Mouse (Mus musculus) lung, embryonic 15.5 days (tissue): Measurements from ENCODE around the gene Fam19a3. TPM values are rescaled to one million over a fixed set of nuclear protein-coding genes. Genes with fewer than 3 reads are reported as not detected.

Experiments used
- ATAC-seq: fragments of 200-750 bp; cut with Nextera tagmentation; 2 replicates; pipeline ENCODE4 v1.8.0; 2017; ENCODE audit warnings: moderate number of reproducible peaks, borderline replicate concordance; ENCODE audit not compliant: low FRiP score, low TSS enrichment; ENCODE audit errors: extremely low read depth
- H3K27ac ChIP-seq: fragments of 300-500 bp; sonication (generic); 2 replicates; pipeline ENCODE4 v1.5.1; 2015; ENCODE audit warnings: moderate library complexity, mild to moderate bottlenecking, inconsistent platforms
- H3K27me3 ChIP-seq: fragments of 300-500 bp; sonication (generic); 2 replicates; pipeline ENCODE4 v1.6.1; 2015; ENCODE audit warnings: inconsistent platforms
- H3K36me3 ChIP-seq: fragments of 300-500 bp; sonication (generic); 2 replicates; pipeline ENCODE4 v1.6.1; 2015; ENCODE audit warnings: inconsistent platforms
- H3K4me1 ChIP-seq: fragments of 300-500 bp; sonication (generic); 2 replicates; pipeline ENCODE4 v1.6.1; 2015; ENCODE audit warnings: inconsistent platforms
- H3K4me2 ChIP-seq: fragments of 300-500 bp; sonication (generic); 2 replicates; pipeline ENCODE4 v1.6.1; 2015; ENCODE audit warnings: inconsistent platforms, mild to moderate bottlenecking, moderate library complexity
- H3K4me3 ChIP-seq: fragments of 300-500 bp; sonication (generic); 2 replicates; pipeline ENCODE4 v1.5.1; 2015; ENCODE audit warnings: mild to moderate bottlenecking, inconsistent platforms
- H3K9ac ChIP-seq: fragments of 300-500 bp; sonication (generic); 2 replicates; pipeline ENCODE4 v1.6.1; 2015; ENCODE audit warnings: inconsistent platforms
- H3K9me3 ChIP-seq: fragments of 300-500 bp; sonication (generic); 2 replicates; pipeline ENCODE4 v1.6.1; 2016; ENCODE audit warnings: inconsistent platforms
- WGBS: fragments of 180-500 bp; shearing (Covaris S2); methylation state at CpG from one replicate; pipeline ENCODE4 v1.1.7; 2015; 5-methylcytosine and 5-hydroxymethylcytosine counted together
- polyA plus RNA-seq: library from polyadenylated mRNA; unstranded; fragments of >200 nt; fragmentation: Nextera tagmentation; extraction: Ambion mirVana; gene quantifications from 2 replicates; pipeline ENCODE4 v1.2.1, GENCODE M21; 2015

The Fam19a3 gene
- polyA plus RNA-seq, 1 experiment from 2014 or later = 0.17 TPM

- no peak overlapping the region for H3K9ac ChIP-seq
- H3K27ac ChIP-seq = no peak overlapping the region
- H3K4me2 ChIP-seq = no peak overlapping the region
- 66% methylated on average over 9 of the region's 9 CpGs for WGBS
- H3K4me3 ChIP-seq = no peak overlapping the region
- ATAC-seq = no peak
- no peaks in the 10 kb centered on the region for H3K27me3 ChIP-seq
- H3K36me3 ChIP-seq = peaks cover 35% of the 10 kb centered on the region
- H3K4me1 ChIP-seq = no peaks in the 10 kb centered on the region
- no peaks in the 10 kb centered on the region for H3K9me3 ChIP-seq
These were observed 23.9 kb upstream of the Fam19a3 start for GRCm38 (mm10) chr3:104805539-104805938.

- Histone ChIP-seq H3K36me3 (peaks cover 47% of the 10 kb centered on the region), H3K9ac (no peak overlapping the region), H3K4me3 (no peak overlapping the region), H3K4me2 (no peak overlapping the region), H3K9me3 (no peaks in the 10 kb centered on the region), H3K4me1 (no peaks in the 10 kb centered on the region), H3K27ac (no peak overlapping the region), H3K27me3 (no peaks in the 10 kb centered on the region)
- WGBS = 93% methylated on average over 10 of the region's 10 CpGs
- no peak for ATAC-seq
These were observed 22.7 kb upstream of the Fam19a3 start for GRCm38 (mm10) chr3:104804312-104804711.

- H3K4me2 ChIP-seq = no peak overlapping the region
- no peak overlapping the region for H3K9ac ChIP-seq
- H3K4me1 ChIP-seq = peaks cover 4% of the 10 kb centered on the region; the same call in 1 of the 2 replicates
- no peak overlapping the region for H3K4me3 ChIP-seq
- peaks cover 68% of the 10 kb centered on the region for H3K36me3 ChIP-seq
- WGBS = 88% methylated on average over 6 of the region's 6 CpGs
- no peaks in the 10 kb centered on the region for H3K27me3 ChIP-seq
- H3K9me3 ChIP-seq = no peaks in the 10 kb centered on the region
- H3K27ac ChIP-seq = no peak overlapping the region
- no peak for ATAC-seq
These were observed 19.8 kb upstream of the Fam19a3 start for GRCm38 (mm10) chr3:104801481-104801880.

GRCm38 (mm10) chr3:104800681-104801080, 19.0 kb upstream of the Fam19a3 start:
- no peak overlapping the region for H3K4me2 ChIP-seq
- H3K9ac ChIP-seq = no peak overlapping the region
- no peaks in the 10 kb centered on the region for H3K27me3 ChIP-seq
- peaks cover 75% of the 10 kb centered on the region for H3K36me3 ChIP-seq
- no peak overlapping the region for H3K27ac ChIP-seq
- H3K4me3 ChIP-seq = no peak overlapping the region
- no peaks in the 10 kb centered on the region for H3K9me3 ChIP-seq
- ATAC-seq = no peak
- 94% methylated on average over 11 of the region's 11 CpGs for WGBS
- H3K4me1 ChIP-seq = peaks cover 12% of the 10 kb centered on the region; the same call in 1 of the 2 replicates

GRCm38 (mm10) chr3:104796430-104797082, 14.9 kb upstream of the Fam19a3 start:
- 62% methylated on average over 15 of the region's 15 CpGs for WGBS

GRCm38 (mm10) chr3:104795661-104796340, 14.2 kb upstream of the Fam19a3 start:
- ATAC-seq = no peak
- no peak overlapping the region for H3K9ac ChIP-seq
- no peak overlapping the region for H3K4me3 ChIP-seq
- 61% methylated on average over 15 of the region's 15 CpGs for WGBS
- peak overlapping the region; percentile 90 for H3K27ac ChIP-seq
- peaks cover 60% of the 10 kb centered on the region for H3K36me3 ChIP-seq
- no peaks in the 10 kb centered on the region for H3K9me3 ChIP-seq
- peaks cover 59% of the 10 kb centered on the region for H3K4me1 ChIP-seq
- H3K4me2 ChIP-seq = no peak overlapping the region
- H3K27me3 ChIP-seq = no peaks in the 10 kb centered on the region

More at GRCm38 (mm10) chr3:104796430-104797082, 14.9 kb upstream of the Fam19a3 start:
- Histone ChIP-seq H3K9ac (no peak overlapping the region), H3K9me3 (no peaks in the 10 kb centered on the region), H3K4me1 (peaks cover 52% of the 10 kb centered on the region), H3K36me3 (peaks cover 68% of the 10 kb centered on the region), H3K27me3 (no peaks in the 10 kb centered on the region), H3K4me3 (no peak overlapping the region), H3K4me2 (no peak overlapping the region), H3K27ac (peak overlapping the region; percentile 90; the same call in 1 of the 2 replicates)
- ATAC-seq = no peak

- Histone ChIP-seq H3K27me3 (no peaks in the 10 kb centered on the region), H3K4me3 (no peak overlapping the region), H3K9ac (0 out of 2 replicates have a peak overlapping the region, but pooled peaks have one; percentile 1), H3K4me1 (peaks cover 67% of the 10 kb centered on the region), H3K27ac (peak overlapping the region; percentile 90), H3K9me3 (no peaks in the 10 kb centered on the region), H3K4me2 (peak overlapping the region; percentile 22; the same call in 1 of the 2 replicates), H3K36me3 (peaks cover 52% of the 10 kb centered on the region)
- 32% methylated on average over 12 of the region's 12 CpGs for WGBS
- ATAC-seq = 0 out of 2 replicates have a peak, but pooled peaks have one; percentile 4
These were observed 13.4 kb upstream of the Fam19a3 start for GRCm38 (mm10) chr3:104794953-104795470.

- Histone ChIP-seq H3K4me2 (peak overlapping the region; percentile 31), H3K36me3 (peaks cover 44% of the 10 kb centered on the region), H3K9ac (no peak overlapping the region), H3K27me3 (no peaks in the 10 kb centered on the region), H3K4me3 (no peak overlapping the region), H3K27ac (peak overlapping the region; percentile 90), H3K9me3 (no peaks in the 10 kb centered on the region), H3K4me1 (peaks cover 70% of the 10 kb centered on the region)
- WGBS = 23% methylated on average over 20 of the region's 20 CpGs
- ATAC-seq = peak; percentile 93
These were observed 12.5 kb upstream of the Fam19a3 start for GRCm38 (mm10) chr3:104793871-104794828.

- Histone ChIP-seq H3K9me3 (no peaks in the 10 kb centered on the region), H3K9ac (no peak overlapping the region; the same call in 1 of the 2 replicates)
- 56% methylated on average over 15 of the region's 15 CpGs for WGBS
These were observed 11.0 kb upstream of the Fam19a3 start for GRCm38 (mm10) chr3:104792360-104793270.

GRCm38 (mm10) chr3:104791671-104792070, 10.0 kb upstream of the Fam19a3 start:
- 90% methylated on average over 8 of the region's 8 CpGs for WGBS
- H3K36me3 ChIP-seq = peaks cover 27% of the 10 kb centered on the region
- H3K27ac ChIP-seq = no peak overlapping the region
- H3K27me3 ChIP-seq = no peaks in the 10 kb centered on the region
- ATAC-seq = no peak
- no peak overlapping the region for H3K4me2 ChIP-seq
- no peak overlapping the region for H3K9ac ChIP-seq
- peaks cover 75% of the 10 kb centered on the region for H3K4me1 ChIP-seq
- no peaks in the 10 kb centered on the region for H3K9me3 ChIP-seq
- H3K4me3 ChIP-seq = no peak overlapping the region

More at GRCm38 (mm10) chr3:104792360-104793270, 11.0 kb upstream of the Fam19a3 start:
- Histone ChIP-seq H3K4me1 (peaks cover 77% of the 10 kb centered on the region), H3K4me2 (no peak overlapping the region), H3K4me3 (no peak overlapping the region), H3K36me3 (peaks cover 36% of the 10 kb centered on the region), H3K27me3 (no peaks in the 10 kb centered on the region), H3K27ac (no peak overlapping the region)
- ATAC-seq = no peak
